Mouse (Mus musculus) heart, adult 18-20 months (tissue): Measurements from ENCODE around the gene Atxn7l1. TPM values are rescaled to one million over a fixed set of nuclear protein-coding genes. Genes with fewer than 3 reads are reported as not detected.

Experiments
- DNase-seq, 2 experiments: peaks; one replicate each; pipeline ENCODE4 v3.0.0; 2021 to 2022; ENCODE audit warnings: mixed read lengths in 1 of 2
- total RNA-seq, 2 experiments: library from RNA; stranded (reverse); gene quantifications; 2 replicates each; pipeline ENCODE4 v1.2.3; 2021

Gene Atxn7l1
- total RNA-seq, 2 experiments from 2014 or later = 16.9 to 17.4 TPM

DNA sequence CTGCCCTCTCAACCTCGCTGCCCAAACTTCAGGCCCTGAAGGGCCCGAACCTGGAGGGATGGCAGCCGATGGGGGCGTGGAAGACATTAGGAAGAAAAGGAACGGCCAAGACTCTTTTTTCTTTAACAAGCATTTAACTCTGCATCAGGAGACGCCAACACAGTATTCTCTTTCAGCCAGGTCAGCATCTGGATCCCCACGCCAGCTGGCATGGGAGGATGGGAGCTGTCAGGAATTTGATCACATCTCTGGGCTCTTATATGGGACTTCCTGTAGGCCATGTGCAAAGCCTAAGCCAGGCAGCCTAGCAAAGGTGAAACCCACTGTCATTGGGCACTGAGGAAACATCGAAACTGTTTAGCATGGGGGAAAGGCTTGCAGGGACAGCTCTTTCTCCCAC, 217.0 kb downstream of the Atxn7l1 start:
- no peak for DNase-seq

DNA sequence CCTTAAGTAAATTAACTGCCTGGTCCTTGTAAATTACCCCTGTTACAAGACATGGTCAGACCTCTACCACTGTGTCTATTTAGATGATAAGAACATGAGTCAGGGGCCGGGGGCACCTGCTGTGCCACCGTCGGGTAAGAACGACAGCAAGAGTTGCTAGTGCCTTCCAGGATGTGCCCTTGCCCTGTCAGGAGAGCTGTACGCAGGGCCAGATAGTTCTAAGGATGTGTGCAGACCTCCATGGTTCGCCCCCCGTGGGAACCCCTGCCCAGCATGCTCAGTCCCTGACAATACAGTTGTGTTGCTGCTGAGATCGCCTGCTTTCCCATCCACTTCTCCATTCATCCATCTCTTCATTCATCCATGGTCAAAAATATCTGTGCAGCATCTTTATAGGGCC, 217.6 kb downstream of the Atxn7l1 start:
- no peak for DNase-seq

DNA sequence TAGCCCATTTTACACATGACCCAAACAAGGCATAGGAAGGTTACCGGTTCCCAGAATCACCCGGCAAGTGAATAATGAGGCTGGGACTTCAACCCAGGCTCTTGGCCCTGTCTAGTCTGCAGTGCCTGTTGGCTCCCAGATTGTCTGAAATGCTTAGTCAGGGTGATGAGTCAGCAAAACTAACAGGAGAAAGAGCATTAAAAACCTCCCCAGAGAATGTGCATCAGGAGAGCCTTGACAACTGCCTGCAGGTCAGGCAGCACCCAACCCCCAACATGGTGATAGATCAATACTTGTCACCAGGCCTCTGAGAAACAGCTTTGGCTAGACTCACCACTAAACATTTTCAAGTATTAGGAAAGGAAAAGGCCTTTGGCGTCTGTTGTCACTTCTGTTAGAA, 222.1 kb downstream of the Atxn7l1 start:
- no peak for DNase-seq

DNA sequence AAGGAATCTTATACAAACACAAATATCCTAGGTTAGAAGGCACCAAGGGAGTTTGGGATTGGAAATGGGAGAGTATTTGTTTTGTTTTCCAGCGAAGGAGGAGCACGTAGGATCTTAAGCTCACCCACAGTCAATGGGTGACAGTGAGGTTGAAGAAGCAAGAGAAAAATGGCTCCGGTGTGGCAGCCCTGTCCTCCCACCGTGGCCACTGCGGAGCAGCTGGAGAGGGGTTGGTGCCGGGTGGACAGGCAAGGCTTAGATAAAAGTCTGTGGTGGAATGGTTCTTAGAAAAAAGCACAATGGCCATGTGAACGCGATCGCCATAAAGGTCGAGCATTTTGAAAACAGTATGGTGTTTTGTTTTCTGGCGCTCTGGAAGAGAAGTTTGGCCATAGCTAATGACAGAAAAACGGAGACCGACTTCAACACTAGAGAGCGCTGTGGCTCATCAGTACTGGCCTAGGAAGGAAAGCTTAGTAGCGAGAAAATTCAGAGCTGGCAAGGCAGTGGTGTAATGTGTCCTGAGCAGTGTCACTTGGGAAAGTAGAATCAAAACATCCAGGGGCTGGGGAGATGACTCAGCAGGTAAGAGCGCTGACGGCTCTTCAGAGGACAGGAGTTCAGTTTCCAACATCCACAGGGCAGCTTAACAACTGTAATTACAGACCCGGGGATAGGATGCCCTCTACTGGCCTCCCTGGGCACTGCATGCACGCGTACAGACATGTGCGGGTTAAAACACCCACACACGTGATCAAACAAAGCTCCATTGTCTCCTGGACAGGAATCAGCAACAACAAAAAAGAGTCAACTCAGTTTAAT, 232.3 kb downstream of the Atxn7l1 start:
- DNase-seq = peak; percentile 70 to 81

DNA sequence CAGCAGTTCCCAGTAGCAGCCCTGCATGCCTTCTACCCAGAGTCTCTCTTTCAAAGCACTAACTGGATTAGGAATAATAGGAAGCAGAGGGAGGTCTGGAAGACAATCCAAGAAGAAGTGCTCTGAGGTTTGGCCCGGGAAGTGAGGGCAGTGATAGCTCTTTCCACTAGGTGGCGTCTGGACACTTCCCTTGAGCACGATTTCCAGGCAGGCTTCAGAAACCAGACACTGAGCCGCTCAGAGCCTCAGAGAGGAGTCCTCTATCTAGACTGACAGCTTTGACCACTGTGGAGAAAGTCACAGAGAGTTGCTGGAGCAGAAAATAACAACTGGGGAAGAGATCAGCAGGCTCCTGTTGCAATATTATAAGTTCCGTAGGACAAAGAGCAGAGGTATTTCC, 241.3 kb downstream of the Atxn7l1 start:
- DNase-seq = peak; percentile 52 to 80

DNA sequence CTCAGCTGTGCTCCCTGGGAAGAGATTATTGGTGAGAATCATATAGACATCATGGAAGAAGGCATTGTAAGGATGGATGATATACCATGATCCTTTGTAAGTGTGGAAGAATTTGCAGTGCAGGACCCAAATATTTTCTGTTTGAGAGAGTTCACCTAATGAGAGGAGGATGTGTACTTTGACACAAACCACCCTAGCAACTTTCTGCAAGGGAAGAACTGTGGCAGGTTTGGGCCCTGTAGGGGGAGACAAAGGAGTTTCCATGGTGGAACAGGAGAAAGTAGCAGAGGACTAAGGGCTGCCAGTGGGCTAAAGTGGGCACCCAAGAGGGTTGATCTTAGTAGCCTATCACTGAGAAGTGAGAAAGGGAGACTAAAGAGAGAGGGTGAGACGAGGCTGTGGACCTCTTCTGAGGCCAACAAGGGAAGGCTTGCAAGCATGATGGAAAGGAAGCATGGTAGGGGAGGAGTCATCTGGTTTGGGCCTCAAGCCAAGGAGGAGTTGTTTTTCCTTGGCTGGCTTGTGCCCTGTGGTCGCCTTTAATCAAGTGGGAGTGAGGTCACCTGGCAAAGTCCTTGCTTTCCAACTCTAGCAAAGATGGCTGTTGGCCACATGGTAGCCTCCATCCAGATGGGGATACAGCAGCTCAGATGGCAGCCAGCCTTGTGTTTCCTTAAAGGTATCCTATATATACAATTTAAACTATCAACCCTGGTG, 243.5 kb downstream of the Atxn7l1 start:
- DNase-seq = no peak

DNA sequence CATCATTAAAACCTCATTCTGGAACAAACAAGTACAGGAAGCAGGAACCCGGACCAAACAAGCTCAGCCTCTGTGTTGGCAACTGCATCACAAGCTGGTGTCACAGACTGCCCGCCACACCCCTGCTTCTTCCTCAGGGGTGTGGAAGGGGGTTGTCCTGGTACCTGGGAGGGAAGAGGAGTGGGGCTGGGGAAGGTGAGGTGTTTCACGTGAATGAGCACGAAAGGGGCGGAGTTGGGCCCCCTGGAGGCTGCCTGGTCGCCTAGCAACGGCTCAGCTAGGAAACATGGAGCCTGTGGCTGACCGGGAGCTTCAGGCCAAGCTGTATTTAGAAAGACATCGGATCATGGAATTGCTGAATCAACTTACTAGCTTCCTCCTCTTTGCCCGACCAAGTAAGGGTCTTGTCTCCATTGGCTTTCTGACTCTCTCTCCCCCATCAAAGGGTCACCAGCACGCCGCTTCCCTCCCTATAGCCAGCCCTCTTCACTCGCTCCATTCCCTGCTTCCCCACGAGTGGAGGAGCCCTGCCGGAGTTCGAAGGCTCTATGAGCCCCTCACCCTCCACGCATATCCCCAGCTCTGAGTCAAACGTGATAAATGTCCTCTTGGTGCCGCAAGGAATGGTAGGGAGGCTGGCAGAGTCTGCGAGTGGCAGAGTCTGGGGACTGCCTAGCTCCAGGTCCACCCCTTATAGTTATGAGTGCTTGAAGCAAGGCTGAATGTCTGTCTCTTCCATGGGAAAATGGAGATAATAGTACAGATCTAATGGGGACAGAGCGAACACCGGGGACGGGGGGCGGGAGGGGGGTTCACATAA, 247.5 kb downstream of the Atxn7l1 start, which contains the start of gene Efcab10:
Gene Efcab10 (plus strand): TSS at position 51 of the 820 bp plus-strand sequence.
- DNase-seq = no peak

DNA sequence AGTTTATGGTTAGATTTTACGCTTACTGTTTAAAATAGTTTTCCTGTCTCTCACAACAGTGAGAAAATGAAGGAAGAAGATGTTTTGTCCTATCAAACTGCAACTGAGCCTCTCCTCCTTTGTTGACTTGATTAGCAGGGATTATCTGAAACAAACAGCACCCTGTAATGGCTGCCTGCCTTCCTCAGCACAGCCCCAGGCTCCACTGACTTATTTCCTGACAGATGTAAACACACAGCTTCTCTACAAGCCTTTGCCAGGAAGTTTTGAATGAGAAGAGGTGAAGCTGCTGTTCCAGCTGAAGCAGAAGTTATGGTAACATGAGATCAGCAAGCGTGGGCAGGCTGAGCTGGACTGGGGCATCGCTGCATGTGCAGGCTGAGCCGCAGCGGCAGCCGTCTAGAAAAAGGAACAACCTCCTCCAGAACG, 255.8 kb downstream of the Atxn7l1 start:
- peak in 1 of 2 experiments; percentile 1 for DNase-seq

DNA sequence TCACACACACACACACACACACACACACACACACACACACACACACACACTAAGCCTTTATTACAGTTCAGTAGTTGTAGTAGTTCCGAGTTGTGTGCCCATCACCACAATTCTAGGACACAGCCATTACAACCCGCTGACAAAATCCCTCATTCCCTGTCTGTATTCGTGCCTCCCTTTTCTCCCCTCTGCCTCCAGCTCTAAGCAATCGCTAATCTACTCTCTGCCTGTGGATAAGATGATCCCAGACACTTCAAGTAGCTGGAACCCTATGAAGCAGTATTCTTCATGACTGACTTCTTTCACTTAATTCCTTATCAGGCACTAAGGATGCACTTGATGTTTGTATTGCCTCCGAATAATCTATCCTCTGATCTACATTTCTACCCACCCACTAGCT, 257.5 kb downstream of the Atxn7l1 start:
- DNase-seq = no peak

DNA sequence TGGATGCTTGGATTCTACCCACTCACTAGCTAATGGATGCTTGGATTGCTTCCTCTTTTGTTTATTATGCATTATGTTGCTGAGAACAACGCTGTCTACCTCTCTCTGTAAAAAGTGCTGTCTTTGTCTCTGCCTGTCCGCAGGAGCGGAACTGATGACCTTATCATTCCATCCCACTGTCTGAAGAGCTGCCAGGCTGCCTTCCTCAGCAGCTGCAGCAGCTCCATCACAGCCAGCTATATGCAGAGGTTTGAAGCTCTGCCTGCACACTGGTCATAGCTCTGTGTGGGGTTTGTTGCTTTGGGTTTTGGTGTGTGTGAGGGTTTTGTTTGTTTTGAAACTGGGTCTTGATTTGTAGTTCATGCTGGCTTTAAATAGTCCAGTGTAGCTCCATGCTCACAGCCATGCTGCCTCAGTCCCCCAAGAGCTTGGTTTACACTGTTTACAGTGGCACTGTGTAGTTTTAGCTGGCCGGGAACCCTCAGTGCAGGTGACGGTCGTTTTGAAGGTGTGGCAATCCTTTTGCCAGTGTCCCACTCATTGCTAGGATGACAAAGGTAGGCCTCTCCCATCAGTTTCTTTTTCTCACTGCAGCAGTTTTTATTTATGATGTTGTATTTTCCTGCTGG, 258.0 kb downstream of the Atxn7l1 start:
- no peak for DNase-seq

DNA sequence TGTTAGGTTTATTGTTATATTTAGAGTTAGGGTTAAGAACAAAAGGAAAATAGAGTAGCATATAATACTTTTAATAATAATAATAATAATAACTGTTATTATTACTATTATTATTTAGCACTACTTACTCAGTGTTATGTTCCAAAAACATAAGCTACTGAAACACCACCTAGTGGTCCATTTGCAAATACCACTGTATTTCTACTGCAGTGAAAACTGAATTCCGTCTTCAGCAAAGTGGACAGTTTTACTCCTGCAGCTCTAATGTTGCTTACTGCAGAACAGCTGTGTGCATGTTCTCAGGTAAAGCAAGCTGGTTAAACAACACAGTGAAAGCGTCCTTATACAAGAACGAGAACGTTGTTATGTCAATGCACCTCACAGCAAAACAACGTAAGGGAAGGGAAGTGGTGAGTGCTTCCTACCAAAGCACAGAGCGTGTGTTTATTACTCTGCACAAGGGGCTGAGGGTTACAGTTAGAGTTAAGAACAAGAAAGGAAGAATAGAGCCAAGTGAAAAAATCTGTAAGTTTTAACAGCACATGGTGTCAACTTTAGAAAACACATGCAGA, 264.2 kb downstream of the Atxn7l1 start:
- no peak for DNase-seq

Other genes starting within 250 kb of the Atxn7l1 start
- 10 to 100 TPM; 79.8 to 88.6 TPM for gene Sypl, start 193.8 kb upstream of the Atxn7l1 start, total RNA-seq
- gene Cdhr3, start 54.8 kb upstream of the Atxn7l1 start, total RNA-seq = under 1 TPM; 0.27 to 0.87 TPM
- gene Efcab10, start 247.2 kb downstream of the Atxn7l1 start, total RNA-seq = not detected